Mouse (Mus musculus): ENCODE measurements around the gene Ch25h.

The Ch25h gene

DNA sequence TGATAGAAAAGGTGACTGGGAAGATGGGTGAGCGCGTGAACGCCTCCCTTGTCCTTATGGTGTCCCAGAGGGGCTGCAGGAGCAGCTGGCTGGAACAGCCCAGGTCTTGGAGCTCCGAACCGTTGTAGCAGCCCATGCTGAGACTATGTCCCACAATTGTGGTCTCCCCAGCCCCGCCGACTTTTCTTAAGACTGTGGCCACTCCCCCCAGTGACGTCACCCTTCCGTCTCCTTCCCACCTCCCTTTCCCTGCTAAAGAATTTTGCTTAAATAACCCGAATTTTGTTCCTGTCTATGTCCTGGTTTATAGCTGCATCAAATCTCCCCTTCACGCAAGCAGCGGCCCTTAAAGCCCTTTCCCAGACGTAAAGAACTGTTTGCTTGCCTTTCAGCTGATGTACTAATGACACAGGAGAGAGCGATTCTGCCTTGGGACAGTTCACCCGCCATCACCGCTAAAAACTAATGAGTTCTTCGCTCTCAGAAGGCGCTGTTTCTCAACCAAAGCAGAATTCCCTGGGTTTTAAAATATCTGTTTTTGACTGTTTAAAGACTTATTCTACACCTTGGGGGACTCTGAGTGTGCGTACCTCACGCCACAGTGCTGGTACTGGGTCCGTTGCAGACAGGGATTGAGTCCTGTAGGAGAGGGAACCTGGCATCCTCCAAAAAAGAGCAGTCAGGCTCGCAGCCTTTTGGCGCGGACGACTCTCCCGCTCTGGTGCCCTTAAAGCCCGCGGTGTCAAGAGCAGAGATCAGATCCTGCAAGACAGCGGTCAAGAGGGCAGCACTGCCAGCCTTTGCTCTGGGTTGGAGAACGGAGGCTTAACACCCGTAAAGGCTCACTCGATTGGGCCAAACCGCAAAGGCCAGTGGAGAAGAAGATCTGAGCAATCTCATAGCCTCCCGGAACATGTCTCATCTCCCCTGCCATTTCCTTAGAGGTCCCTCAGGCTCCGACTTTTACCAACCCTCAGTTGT is at the start of gene Ch25h:
Gene Ch25h, minus strand, starts transcription at position 174 of the 981 bp plus-strand sequence.
- DNase-seq (ENCODE audit: low spot score) = peak; percentile 12

DNA sequence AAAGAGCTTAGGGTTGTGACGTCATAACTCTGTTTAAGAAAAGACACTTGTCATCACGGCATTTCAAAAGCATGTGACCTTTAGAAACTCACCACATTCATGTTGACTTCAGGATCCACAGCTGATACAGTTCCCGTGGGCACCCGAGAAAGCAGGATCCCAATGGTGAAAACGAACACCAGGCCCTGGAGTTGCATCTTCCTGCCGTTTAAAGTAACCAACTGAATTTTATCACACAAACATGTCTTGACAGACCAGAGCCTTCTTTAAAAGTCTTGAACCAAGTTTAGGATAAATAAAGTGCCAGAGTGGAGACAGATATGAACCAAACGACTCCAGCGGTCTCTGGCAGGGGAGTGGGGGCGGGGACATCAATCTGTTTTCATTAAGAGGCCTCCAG is 49.7 kb upstream of the Ch25h start:
- DNase-seq (ENCODE audit: low spot score) = no peak

DNA sequence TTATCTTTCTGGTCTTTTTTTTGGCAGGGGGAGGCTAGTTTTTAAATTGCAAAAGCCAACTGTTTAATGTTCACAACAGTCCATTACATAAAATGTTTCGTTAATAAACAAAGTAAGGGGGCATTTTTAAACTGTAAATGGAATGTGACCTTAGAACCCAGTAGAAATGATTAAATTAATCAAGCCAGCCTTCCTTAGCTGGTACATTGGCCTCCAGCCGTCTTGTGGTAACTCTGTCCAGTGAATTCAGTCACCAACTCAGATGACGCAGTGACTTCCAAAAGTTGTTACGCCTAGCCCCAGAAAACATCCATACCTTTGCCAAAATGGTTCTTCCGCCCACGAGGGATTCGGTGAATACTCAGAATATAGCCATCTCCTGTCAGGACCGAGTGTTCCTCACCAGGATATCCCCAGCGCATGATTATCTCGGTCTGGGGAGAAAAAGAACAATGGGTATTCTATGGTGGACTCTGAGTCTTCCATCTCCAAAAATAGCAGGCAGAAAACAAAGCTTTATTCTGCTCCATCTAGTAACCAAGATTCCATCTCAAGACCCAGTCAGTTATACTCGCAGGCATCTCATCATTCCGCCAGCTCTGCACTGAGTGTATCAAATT is 48.3 kb upstream of the Ch25h start:
- no peak for DNase-seq (ENCODE audit: low spot score)

DNA sequence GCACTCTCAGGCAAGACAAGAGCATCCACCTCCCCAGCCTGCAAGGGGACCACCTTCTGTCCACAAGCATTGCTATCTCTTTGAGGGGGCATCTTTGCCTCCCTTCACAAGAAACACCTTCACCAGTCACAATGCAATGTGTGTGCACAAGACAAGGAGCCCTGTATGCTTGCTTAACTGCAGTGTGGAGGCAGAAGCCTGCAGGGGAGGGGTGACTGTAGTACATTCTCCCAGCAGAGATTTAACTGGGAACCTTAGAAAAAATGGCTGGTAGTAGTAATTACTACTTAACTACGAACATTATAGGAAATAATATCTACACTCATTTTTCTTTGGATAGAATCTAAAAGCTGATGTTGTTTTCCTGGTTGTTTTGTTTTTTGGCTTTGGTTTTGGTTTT is 47.0 kb upstream of the Ch25h start:
- no peak for DNase-seq (ENCODE audit: low spot score)

DNA sequence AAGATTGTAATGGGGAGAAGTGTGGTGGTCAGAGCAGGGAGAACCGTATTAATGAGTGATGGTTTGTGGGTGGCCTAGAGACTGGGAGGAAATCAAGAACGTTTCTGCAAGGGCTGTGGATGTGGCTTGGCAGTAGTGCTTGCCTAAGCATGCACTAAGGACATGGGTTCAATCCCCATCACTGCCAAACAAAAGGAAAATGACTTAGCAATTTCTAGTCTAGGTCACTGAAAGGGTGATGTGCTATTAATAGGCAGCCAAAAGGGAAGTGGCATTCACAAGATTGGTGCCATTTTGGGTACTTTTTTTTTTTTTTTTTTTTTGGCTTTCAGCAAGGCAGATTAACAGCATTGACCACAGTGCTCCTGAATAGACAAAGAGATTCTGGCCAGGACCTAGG is 46.4 kb upstream of the Ch25h start:
- no peak for DNase-seq (ENCODE audit: low spot score)

DNA sequence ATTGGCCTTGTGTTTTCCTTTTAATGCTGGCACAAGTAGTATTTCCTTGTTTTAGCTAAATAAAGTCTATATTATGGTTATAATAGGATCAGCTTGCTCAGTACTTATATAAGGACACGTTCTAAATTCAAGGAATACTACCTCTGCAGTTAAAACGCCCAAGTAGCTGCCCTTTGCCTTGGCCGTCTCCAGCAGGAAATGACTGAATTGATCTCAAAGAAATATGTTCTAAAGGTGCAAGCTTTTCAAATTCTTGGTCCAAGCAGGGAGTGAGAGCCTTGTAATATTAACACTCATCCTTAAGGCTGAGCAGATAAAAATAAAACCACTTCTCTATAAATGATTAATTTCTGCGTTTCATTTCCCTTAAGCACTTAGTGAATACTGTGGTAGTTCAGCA is 45.1 kb upstream of the Ch25h start:
- DNase-seq (ENCODE audit: low spot score) = no peak

DNA sequence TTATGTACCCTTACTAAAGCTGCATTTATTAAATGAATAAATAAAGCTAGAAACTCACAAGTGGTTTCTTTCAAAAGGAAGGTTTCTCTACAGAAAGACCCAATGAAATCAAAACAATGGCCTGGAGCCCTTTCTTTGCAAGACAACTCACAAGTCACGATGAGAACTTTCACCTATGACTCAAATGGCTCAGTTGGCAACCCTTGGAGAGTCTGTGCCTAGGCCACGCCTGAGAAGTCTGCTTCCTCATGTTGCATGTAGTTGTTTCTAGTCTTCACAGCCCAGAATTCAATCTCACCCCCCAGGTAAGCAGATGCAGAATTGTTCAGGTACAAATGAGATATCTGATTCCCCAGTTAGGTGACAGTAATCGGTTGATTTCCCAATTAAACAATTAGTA is 44.7 kb upstream of the Ch25h start:
- no peak for DNase-seq (ENCODE audit: low spot score)

DNA sequence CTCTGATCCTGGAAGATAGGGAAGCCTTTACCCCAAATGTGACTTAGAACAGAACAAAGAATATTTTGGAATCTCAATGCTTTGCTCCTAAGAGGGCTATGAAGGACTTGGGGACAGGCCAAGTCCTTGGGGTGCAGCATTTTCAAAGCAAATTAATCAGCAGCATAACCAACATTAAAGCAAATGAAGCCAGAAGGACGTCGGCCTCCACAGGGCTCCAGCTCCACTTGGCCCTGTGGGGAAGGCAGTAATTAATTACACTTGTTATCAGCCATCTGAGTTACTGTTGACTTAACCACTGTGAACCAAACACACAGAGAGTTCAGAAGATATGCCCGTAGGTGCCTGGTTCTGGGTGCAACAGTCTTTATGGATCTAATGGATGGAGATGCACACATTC is 43.8 kb upstream of the Ch25h start:
- DNase-seq (ENCODE audit: low spot score) = no peak

DNA sequence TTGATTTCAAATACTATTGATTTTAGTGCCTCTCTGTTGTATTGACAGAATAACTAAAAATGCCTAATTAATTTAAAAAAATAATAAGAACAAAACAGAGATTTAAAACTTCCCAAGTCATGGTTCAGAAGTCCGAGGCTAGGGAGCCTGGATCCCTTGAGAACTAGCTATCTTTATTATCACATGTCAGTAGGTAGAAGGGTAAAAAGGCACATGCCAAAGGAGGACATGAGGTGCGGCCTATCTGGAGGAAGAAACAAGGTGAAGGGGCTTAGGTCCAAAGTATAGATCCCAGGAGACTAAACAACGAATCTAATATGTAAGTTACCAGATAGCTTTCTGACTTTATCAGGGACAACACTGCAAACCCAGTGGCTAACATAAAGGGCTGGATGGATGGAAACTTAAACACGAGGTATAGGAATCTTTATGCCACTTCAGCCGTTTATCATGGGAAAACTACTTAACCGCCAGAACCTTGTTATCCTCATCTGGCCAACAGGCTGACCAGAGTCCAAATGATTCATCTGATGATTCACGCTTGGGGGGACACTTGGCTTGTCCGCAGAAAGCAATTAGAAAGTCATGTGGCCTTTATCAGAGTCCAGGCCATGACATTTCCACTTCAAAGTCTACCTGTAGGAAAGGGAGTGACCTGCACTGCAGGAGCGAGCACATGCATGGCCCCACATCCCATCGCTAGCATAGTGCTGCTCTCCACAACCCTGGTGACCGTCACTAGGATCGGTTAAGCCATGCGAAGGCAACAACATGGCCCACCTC is 43.0 kb upstream of the Ch25h start:
- DNase-seq (ENCODE audit: low spot score) = no peak

DNA sequence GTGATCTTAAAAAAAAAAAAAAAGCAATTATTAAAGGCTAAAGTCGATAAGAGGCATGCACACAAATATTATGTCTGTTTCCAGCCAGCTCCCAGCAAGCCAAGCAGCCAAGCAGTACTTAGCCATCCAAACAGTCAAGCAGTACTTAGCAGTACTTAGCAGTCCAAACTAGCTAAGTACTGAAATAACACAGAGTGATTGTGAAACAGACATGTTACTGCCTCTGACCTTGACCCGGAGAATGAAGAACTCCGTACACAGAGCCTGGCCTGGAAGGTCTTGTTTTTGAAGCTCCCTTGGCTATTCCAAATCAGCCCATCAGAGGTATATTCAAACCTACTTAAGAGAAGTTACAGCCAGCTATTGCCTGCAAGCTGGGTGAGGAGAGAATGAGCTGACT is 42.2 kb upstream of the Ch25h start:
- DNase-seq (ENCODE audit: low spot score) = no peak

DNA sequence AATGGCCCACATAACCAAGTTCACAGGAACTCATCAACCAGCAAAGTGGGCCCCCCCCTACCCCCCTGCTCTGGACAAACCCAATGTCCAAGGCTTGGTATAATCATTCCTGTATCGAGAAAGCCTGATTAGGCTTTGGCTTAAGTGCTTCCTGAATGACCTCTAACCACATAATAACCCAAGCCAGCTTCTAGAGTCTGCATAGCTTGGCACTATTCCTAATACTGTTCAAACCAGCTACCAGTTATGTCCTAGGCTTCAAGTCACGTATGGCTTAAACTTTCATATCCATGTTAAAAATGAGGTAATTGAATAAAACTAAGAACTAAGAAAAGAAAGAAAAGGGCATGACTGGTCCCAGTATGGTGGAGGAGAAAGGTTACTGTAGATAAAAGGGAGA is 41.4 kb upstream of the Ch25h start:
- DNase-seq (ENCODE audit: low spot score) = no peak

DNA sequence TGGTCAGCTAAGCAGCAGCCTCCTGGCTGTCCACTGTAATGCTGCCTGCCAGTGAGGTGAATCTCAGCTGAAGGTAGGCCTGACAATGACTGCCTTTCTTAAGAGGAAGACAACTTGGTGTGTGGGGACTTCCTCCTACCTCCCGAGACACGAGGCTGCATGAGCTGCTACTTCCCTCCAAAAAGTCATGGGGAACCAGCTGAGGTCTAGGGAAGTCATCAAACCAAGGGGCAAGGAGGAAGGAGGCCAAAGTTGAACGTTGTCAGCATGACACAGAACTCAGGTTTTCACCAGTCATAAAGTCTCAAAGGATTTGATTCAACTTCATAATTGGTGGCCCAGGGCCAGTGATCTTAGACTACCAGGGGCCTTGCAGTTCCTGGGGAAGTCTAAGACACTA is 40.7 kb upstream of the Ch25h start:
- no peak for DNase-seq (ENCODE audit: low spot score)

DNA sequence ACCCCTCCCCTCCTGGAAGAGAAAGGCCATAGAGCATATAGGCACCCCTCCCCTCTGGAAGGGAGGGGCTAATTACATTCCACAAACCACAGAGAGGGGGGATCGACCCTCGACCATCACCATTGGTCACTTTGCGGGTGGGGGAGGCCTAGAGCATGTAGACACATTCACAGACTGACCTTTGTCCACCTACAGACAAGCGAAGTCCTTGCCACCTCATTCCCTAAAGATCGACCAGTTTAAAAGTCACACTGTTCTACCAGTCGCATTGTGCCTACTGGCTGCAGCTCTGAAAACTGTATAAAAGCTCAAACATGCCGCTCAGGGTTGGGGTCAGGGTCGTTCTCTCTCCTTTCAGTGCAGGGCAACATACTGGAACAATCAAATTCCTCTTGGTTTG is 36.6 kb upstream of the Ch25h start:
- no peak for DNase-seq (ENCODE audit: low spot score)

DNA sequence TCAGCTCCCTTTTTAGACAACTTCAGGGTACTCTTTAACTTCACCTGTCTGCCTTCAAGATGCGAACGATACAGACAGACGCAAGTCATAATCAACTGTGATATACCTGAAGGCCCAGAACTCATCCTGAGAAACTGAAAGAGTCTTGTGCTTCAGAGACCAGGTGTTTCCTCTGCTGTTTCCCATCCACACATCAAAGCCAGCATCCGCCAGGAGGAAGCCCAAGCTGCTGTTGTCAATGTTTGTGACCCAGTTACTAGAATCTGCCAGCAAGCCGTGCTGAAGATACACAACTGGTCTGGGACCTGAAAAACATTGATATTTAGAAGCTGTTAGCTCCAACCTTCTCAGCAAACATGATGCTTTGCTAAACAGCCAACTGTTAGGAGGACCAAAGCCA is 35.8 kb upstream of the Ch25h start:
- DNase-seq (ENCODE audit: low spot score) = no peak

DNA sequence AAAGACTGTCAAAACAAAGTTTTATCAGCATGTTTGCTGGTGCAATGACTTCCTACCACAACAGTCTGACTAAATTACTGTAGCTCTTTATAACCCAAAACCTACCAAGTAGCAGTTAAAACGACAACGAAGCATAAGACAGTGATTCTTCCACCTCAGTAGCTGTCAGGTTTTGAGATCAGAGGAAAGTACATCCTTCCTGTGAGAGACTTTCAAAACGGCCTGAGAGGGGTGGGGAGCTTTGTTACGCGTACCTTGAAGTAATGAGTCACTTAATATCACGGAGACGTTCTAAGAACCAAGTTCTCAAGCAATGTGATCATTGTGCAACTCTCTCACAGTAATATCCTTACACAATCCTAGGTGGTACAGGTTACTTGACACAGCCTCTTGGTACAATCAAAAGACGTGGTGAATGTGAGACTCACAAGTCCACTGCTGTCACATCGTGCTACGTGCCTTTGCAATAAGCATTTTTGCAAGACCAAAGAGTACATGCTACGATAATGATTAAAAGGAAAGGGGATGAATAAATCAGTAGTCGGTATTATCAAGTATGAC is 30.3 kb upstream of the Ch25h start:
- DNase-seq (ENCODE audit: low spot score) = no peak

DNA sequence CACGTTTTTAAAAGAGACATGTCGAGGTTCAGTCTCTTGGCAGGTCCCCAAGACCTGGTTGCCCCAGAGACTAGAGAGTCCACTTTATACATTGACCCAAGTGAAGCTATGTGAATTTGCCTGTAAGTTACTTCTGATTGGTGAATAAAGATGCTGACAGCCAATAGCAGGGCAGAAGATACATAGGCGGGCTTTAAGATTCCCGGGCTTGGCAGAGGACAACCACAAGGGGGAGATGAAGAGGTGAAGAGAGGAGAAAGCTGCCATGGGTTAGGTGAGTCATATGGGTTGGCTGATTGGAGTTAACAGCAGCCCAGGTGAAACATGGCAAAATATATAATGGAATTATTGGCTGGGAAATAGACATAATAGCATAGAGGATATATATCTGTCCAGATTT is 25.8 kb upstream of the Ch25h start:
- peak; percentile 27 for DNase-seq (ENCODE audit: low spot score)

DNA sequence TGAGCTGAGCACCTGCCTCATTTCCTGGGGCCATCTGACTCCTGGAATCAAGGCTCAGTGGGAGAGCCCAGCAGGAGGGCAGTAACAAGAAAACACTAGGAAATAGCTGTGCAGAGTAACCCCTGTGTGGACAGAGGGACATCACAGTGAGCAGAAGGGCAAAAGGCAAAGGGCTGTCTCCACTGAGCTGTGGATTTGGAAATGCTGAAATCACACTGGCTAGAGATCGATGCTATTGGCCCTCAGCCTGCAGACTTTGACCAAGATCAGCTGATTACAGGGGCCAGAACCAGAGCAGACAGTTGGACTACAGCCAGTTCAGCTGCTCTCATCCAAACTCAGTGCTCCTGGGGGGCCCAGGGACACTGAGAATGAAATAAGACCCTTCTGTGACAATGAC is 21.4 kb upstream of the Ch25h start:
- DNase-seq (ENCODE audit: low spot score) = no peak

DNA sequence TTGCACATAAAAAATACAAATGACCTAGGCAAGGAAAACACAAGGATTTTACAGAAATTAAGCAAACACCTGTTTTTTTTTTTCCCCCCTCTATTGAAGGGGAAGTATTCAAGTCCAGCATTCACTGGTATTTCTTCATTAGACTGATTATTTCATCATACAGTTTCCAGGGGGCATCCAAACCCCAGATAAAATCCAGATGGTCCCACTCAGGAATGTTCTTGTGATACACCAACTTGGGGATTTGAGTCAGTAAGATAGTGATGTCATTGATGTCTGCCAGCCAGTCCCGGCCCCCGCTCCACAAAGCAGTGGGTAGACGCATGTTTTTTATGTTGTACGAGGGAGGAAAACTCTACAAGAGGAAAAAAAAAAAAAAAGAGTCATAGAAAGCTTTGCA is 18.9 kb upstream of the Ch25h start:
- no peak for DNase-seq (ENCODE audit: low spot score)

DNA sequence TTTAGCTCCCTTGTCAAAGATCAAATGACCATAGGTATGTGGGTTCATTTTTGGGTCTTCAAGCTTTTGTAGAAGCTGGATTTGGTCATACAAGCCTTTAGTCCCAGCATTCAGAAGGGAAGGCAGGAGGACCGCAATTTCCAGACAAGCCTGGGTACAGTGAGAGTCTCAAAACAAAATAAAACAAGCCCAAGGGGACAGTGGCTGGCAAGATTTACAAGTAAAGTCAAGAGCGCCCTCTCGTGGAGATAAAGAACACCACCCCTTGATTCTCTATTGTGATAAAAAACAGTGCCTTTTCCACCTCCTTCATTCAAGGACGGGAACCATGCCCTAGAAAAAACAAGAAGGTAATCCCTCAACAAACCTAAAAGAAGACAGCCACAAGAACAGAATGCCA is 8.6 kb upstream of the Ch25h start:
- DNase-seq (ENCODE audit: low spot score) = no peak

DNA sequence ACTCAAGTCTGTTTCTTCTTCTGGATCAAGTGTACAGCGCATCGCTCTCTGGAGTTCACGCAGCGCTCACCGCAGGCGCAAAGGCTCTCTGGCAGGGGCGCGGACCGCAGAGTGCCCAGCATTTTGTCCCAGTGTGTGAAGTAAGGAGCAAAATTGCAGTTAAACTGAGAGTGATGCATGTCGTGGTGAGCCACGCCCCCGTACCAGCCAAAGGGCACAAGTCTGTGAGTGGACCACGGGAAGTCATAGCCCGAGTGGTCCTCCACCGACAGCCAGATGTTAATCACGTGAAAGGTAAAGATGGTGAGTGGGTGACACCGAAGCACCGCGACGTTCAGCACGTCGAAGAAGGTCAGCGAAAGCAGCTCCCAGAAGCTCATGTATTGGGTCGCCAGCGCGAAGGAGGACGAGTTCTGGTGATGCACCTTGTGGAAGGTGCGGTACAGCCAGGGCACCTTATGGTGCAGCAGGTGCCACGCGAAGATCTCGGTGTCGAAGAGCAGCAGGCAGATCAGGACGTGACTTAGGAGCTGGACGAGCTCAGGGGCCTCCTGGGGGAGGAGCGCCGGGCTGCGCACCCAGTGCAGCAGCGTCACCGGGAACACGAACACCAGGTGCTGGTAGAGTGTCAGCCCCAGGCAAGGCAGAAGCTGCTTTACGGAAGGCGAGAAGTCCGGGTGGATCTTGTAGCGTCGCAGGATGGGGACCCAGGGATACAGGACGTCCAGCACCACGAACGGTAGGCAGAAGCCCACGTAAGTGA is 555 bp downstream of the Ch25h start:
- no peak for DNase-seq (ENCODE audit: low spot score)

DNA sequence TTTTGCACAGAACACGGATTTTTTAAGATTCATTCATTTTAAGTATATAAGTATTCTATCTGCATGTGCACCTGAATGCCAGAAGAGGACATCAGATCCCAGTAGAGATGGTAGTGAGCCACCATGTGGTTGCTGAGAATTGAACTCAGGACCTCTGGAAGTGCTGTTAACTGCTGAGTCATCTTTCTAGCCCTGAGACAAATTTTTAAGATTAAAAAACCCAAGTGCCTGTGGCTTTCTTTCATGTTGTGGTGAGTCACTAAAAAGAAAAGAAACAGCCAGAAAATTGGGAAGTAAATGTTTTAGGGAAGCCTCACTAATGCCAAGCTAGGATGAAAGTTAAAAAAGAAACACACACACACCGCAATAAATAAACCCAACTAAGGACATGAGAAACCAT is 3.3 kb downstream of the Ch25h start:
- DNase-seq (ENCODE audit: low spot score) = no peak

DNA sequence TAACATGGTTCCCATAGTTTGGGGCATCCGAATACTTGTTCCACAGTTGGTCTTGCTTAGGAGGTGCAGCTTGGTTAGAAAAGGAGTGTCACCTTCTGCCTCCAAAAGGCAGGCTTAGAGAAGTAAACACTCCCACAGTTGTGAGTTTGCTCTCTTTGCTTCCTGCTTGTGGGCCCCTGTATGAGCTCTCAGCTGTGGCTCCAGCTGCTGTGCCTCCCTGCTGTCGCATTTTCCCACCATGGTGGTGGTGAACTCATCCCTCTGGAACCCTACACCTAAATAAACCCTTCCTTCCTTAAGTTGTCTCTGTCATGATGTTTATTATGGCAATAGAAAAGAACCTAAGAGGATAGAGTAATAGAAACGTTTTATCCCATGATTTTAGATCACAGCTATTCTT is 6.2 kb downstream of the Ch25h start:
- DNase-seq (ENCODE audit: low spot score) = no peak

All from ovary, postnatal 10 days (tissue).